Mouse (Mus musculus) bone marrow, adult 2 months (tissue): Measurements from ENCODE around the gene Mast3. TPM values are rescaled to one million over a fixed set of nuclear protein-coding genes. Genes with fewer than 3 reads are reported as not detected.

Experiments used
- H3K27ac ChIP-seq: fragments of 200-500 bp; 2 replicates; pipeline ENCODE4 v1.5.1; 2012; ENCODE audit warnings: low read depth, mild to moderate bottlenecking, control low read depth, inconsistent platforms, low read length; ENCODE audit not compliant: control insufficient read depth, poor library complexity, insufficient read depth
- H3K4me1 ChIP-seq: fragments of 200-500 bp; 2 replicates; pipeline ENCODE4 v1.6.1; 2011; ENCODE audit warnings: low read length; ENCODE audit not compliant: control insufficient read depth, insufficient read depth
- H3K4me3 ChIP-seq: fragments of 200-500 bp; replicated peaks from 2 replicates; pipeline ENCODE3; 2011; ENCODE audit warnings: mild to moderate bottlenecking, low read depth, low read length, control low read depth; ENCODE audit not compliant: control insufficient read depth
- CTCF ChIP-seq: fragments of 200-500 bp; IDR thresholded peaks from 2 replicates; pipeline ENCODE4 v1.5.1; 2011; ENCODE audit warnings: low read length, control low read depth; ENCODE audit not compliant: control insufficient read depth, insufficient read depth
- POLR2A ChIP-seq: fragments of 200-500 bp; IDR thresholded peaks from 2 replicates; pipeline ENCODE4 v1.6.1; 2011; ENCODE audit warnings: low read depth, mild to moderate bottlenecking, control low read depth, low read length, borderline replicate concordance; ENCODE audit not compliant: control insufficient read depth
- WGBS: fragments of 180-500 bp; shearing (Covaris S2); methylation state at CpG from one replicate; pipeline ENCODE4 v1.1.7; 2018; 5-methylcytosine and 5-hydroxymethylcytosine counted together
- polyA plus RNA-seq: library from polyadenylated mRNA; stranded (reverse); fragments of >200 nt; gene quantifications from 2 replicates; pipeline ENCODE4 v1.2.4, GENCODE M21; 2011; ENCODE audit warnings: low replicate concordance; ENCODE audit not compliant: missing spikeins, insufficient read depth, insufficient read length

The Mast3 gene
- polyA plus RNA-seq, 1 experiment: 70.7 TPM

DNA sequence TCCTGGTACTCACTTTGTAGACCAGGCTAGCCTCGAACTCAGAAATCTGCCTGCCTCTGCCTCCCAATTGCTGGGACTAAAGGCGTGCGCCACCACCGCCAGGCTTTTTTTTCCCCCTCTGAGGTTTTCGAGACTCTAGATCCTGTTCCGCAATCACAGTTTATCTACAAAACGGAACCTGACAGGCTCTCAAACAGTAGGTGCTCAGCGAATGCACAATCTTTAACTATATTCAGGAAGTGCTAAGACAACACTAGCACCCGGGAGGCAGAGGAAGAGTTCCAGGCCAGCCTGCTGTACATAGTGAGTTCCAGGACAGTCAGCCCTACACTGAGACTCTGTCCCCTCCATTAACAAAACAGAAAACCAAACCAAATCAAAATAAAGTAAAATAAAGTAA lies 39.5 kb downstream of the Mast3 start:
- Histone ChIP-seq H3K27ac (peak overlapping the region; percentile 70), H3K4me3 (peak overlapping the region; percentile 52), H3K4me1 (peaks cover 25% of the 10 kb centered on the region)
- TF ChIP-seq POLR2A (no peak), CTCF (no peak)
- WGBS: 30% methylated on average over 9 of the region's 9 CpGs

DNA sequence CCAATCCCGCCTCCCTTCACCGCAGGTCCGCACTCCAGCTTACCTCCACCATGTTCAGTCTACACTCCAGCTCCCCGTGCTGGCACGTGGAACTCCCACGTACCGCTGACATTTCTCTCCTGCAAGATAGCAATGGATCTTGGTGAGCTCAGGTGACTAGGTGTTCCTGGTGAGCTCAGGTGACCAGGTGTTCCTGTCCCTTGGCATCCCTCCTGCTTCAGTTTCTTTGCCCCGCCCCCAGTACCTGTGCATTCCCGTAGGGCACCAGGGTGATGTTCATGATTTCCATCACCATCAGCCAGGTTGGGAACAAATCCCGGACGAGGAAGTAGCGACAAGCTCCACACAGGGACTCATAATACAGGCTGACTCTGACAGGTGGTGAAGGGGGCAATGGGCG lies 40.2 kb downstream of the Mast3 start:
- peak overlapping the region; percentile 70 for H3K27ac ChIP-seq
- WGBS: 89% methylated on average over 13 of the region's 13 CpGs
- no peak overlapping the region for H3K4me3 ChIP-seq
- TF ChIP-seq CTCF (no peak), POLR2A (no peak)
- peaks cover 28% of the 10 kb centered on the region for H3K4me1 ChIP-seq

DNA sequence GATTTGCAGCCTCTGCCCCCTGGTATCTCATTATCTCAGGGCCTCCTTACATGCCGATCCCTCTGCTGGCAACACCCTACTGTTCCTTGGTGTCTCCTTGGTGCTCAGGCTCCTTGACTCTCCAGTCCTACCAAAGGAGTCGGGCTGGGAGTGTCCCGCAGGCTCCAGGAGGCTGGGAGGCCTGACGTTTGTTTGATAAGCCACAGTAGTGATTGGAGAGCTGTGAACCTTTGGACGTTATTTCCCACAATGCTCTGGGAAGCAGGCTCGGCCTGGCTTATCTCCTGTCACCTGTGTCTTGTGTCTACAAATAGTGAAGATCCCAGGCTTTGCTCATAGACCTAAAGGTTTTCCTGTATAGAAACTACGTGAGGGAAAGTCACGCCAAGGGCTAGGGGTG lies 40.8 kb downstream of the Mast3 start:
- 59% methylated on average over 8 of the region's 8 CpGs for WGBS
- H3K27ac ChIP-seq: peak overlapping the region; percentile 38
- H3K4me3 ChIP-seq: no peak overlapping the region
- H3K4me1 ChIP-seq: peaks cover 26% of the 10 kb centered on the region
- no peak for TF ChIP-seq CTCF
- TF ChIP-seq POLR2A: no peak

DNA sequence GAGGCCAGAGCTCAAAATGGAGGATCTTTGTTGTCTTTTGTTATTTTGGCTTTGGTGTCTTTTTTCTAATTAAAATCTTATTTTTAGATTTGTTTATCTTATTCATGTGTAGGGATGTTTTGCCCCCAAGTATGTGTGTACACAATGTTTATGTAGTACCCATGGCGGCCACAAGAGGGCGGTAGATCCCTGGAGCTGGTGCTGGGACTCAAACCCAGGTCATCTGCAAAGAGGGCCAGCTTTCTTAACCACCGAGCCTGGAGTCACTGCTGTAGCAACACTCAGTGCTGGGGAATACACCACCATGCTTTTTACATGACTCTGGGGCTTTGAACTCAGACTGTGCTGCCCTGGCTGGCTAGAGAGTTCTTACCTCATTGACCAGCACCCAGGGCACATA lies 41.5 kb downstream of the Mast3 start:
- Histone ChIP-seq H3K4me3 (no peak overlapping the region), H3K27ac (peak overlapping the region; percentile 38; the same call in 1 of the 2 replicates)

DNA sequence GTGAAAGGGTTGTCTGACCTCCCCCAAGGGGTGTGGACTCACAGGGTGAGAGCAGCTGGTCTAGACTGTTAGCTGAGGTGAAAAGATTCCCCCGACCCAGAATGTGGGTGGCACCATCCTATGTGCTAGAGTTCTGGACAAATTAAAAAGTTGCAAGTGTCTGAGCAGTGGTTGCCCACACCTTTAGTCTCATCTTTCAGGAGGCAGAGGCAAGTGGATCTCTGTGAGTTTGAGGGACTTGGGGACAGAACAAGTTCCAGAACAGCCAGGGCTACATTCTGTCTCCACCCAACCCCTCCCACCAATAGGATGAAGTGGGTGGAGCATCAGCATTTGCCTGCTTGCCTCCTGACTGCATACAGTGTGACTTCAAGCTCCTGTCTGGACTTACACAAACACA lies 42.7 kb downstream of the Mast3 start:
- Histone ChIP-seq H3K4me3 (no peak overlapping the region), H3K4me1 (peaks cover 20% of the 10 kb centered on the region), H3K27ac (0 out of 2 replicates have a peak overlapping the region, but pooled peaks have one; percentile 16)
- 56% methylated on average over 1 of the region's 1 CpGs for WGBS
- TF ChIP-seq POLR2A (no peak), CTCF (no peak)

More for the DNA sequence above, 41.5 kb downstream of the Mast3 start:
- under 1% methylated on average over 3 of the region's 3 CpGs for WGBS
- TF ChIP-seq CTCF (peak; percentile 86), POLR2A (no peak)
- H3K4me1 ChIP-seq: peaks cover 21% of the 10 kb centered on the region

DNA sequence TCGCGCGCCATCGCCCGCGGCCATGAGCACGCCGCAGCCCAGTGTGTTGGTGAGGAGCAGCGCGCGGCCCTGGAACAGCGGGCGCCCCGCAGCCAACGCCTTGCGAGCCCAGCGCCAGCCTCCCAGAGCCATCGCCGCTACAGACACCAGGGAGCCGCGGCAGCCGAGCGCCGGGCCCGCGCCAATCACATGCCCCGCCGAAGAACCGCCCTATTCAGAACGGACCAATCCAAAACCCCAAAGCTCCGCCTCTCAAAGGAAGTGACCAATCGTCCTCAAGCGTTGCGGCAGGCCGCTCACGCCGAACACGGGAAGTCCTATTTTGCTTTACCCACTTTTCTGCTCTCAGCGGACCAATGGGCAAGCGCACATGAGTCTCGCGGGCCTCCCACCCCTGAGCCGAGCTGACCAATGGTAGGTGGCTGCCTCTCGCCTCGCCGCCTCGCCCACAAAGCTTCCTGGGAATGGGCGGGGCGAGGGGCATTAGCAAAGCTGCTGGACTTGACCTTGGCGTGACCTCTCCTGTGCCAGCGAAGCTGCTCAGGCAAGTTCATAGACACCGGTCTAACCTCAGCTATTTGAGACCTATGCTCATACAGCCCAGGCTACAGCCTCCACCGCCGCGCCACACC lies 44.0 kb downstream of the Mast3 start, which contains the start of gene Mpv17l2:
Gene Mpv17l2 (minus strand): TSS at position 172 of the 632 bp plus-strand sequence.
- WGBS: under 1% methylated on average over 54 of the region's 55 CpGs
- Histone ChIP-seq H3K27ac (peak within 1 kb of the TSS; percentile 87), H3K4me1 (peaks cover 12% of the 10 kb centered on the region), H3K4me3 (peak within 1 kb of the TSS; percentile 70)
- TF ChIP-seq POLR2A (peak; percentile 84), CTCF (no peak)

DNA sequence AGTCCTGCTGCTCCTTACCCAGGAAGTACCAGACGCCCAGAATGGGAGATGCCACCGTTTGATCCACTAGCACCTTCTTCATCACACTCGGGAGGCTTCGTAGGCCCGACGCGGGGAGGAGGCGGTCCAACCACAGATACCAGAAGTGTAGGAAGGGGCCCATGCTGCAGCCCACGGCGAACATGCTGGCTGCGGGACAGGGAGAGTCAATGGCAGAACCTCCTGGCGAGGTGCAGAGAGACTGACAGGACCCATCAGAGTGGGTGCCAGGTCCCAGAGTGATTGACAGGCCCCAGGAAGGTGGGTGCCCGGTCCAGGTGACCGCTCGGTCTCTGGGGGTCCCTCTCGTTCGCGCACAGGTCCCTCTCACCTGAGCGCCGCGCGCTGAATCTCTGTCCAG lies 44.5 kb downstream of the Mast3 start:
- Histone ChIP-seq H3K4me1 (peaks cover 10% of the 10 kb centered on the region), H3K27ac (peak overlapping the region; percentile 87), H3K4me3 (peak overlapping the region; percentile 70)
- under 1% methylated on average over 22 of the region's 22 CpGs for WGBS
- no peak for TF ChIP-seq POLR2A
- TF ChIP-seq CTCF: no peak

DNA sequence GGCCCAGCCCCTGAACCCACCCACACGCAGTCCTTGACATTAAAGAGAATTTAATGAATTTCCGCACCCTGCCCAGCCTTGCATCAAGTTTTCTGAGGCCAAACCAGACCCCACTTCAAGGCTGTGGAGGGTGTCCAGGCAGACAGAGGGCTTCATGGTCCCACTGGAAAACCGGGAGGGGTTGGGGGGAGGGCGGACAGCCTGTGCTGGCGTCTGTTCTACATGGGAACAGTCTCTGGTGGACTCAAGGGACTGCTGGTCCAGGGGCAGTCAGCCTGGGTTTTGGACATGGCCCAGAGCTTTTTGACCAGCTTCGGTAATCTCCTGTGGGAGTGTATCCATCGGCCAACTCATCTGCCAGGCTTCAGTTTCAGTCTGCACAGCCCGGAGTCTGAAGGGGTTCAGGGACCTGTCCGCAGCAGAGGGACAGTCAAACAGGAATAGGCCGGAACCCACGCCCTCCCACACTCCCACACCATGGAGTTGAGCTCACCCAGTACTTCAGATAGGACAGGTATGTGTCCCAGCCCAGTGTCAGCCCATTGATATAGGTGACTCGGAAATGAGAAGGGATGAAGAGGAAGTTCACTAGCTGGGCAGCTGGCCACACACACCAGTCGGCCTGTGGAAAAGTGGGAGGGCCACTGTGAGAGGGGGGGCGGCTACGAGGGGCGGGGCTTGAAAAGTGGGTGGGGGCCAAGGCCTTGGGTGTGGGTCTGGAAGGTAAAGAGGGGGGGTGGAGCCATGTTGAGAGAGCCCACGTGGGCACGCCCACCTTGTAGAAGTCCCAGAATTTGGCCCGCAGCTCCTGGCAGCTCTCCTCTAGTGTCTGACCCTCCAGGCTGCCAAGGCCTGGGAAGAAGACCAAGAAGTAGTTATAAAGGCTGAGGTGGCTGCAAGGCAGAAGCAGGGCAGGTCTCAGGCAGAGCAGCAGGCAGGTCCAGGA lies 46.0 kb downstream of the Mast3 start:
- WGBS: 76% methylated on average over 19 of the region's 19 CpGs

More for the DNA sequence above, 46.0 kb downstream of the Mast3 start:
- Histone ChIP-seq H3K4me3 (no peak overlapping the region), H3K4me1 (peaks cover 8% of the 10 kb centered on the region), H3K27ac (no peak overlapping the region)
- TF ChIP-seq CTCF: no peak
- no peak for TF ChIP-seq POLR2A
